Comparison of ENCODE assay signal across 20 mouse cellular contexts in the genomic region with DNA sequence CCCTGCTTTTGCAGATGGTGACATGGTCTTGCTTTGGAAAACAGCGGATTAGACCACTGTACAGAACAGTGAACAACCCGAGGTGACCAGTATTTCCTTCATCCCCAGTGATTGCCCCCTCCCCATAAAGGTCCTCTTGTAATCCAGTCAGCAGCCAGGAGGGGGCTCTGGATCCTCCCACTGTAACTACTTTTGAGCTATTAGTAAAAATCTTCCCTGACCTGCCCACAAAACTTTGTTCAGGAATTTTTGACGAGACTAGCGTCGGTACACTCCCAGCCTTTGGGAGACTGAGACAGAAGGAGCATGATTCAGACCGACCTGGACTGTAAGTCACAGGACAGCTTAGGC. TPM values are rescaled to one million over a fixed set of nuclear protein-coding genes. Genes with fewer than 3 reads are reported as not detected.
DNase-seq lines count a peak whose midpoint lies in the region; ATAC-seq and TF ChIP-seq lines count a peak whose summit lies in the region.
"Had no signal": no experiment of that assay in that cellular context is flagged by ENCODE, and none has a peak within 500 bp of the region (broad histone marks: within the 10 kb centered on the region; RNA-seq: fewer than 3 reads in every experiment).

No protein-coding gene starts in this region.

- no peak for TF ChIP-seq POLR2A in CH12.LX (IDR thresholded peaks at IDR 0.05; ENCODE audit: low read depth, low read length)
- no peak for TF ChIP-seq POLR2A in ES-Bruce4 (IDR thresholded peaks at IDR 0.05; ENCODE audit: insufficient read depth, low read length)
- TF ChIP-seq POLR2A in cortical plate, adult 2 months (IDR thresholded peaks at IDR 0.05; ENCODE audit: extremely low read depth, insufficient read depth, low read length): no peak

- H3K9ac ChIP-seq in kidney, postnatal 0 days (ENCODE audit: low read depth, low read length): no peak overlapping the region
- H3K9ac ChIP-seq in CH12.LX (ENCODE audit: insufficient read depth, low read depth) (no peak overlapping the region), ES-Bruce4 (ENCODE audit: low read depth, poor library complexity, severe bottlenecking) (peak overlapping the region; percentile 59)
- H3K9ac ChIP-seq: hindbrain, embryonic 15.5 days; limb, embryonic 15.5 days had no signal

- no peaks in the 10 kb centered on the region for H3K27me3 ChIP-seq in kidney, postnatal 0 days (ENCODE audit: insufficient read depth, low read length)
- peaks cover 69% of the 10 kb centered on the region for H3K27me3 ChIP-seq in CH12.LX (replicated peaks)
- H3K27me3 ChIP-seq in ES-Bruce4 (ENCODE audit: control insufficient read depth, insufficient read depth, low read length, poor library complexity, severe bottlenecking): no peaks in the 10 kb centered on the region

- H3K9me3 ChIP-seq in kidney, postnatal 0 days (replicated peaks; ENCODE audit: low read length): no peaks in the 10 kb centered on the region
- H3K9me3 ChIP-seq in CH12.LX (replicated peaks; ENCODE audit: low read length): peaks cover 14% of the 10 kb centered on the region
- no peaks in the 10 kb centered on the region for H3K9me3 ChIP-seq in ES-Bruce4 (replicated peaks; ENCODE audit: control insufficient read depth, insufficient read depth, low read length, poor library complexity, severe bottlenecking)
- H3K9me3 ChIP-seq: heart, embryonic 10.5 days; hindbrain, embryonic 15.5 days; limb, embryonic 15.5 days; midbrain, embryonic 10.5 days had no signal

- ATAC-seq in kidney, postnatal 0 days (replicated peaks; ENCODE audit: low FRiP score, low read depth): no peak

- in situ Hi-C loops in CH12.LX (cut with MboI; ENCODE audit: low pct_ligation_motif_present, low pct_unique_long_range_greater_than_20kb, low sequenced_read_pairs): loop anchor here (10.0 kb wide), 1 partner anchor 46 kb away; a partner anchor contains a TSS

- TF ChIP-seq EP300 in CH12.LX (IDR thresholded peaks at IDR 0.05; ENCODE audit: low read length): no peak
- TF ChIP-seq EP300 in ES-Bruce4 (IDR thresholded peaks at IDR 0.05; ENCODE audit: insufficient read depth, low read depth, low read length): no peak

- no peaks in the 10 kb centered on the region for H3K36me3 ChIP-seq in kidney, postnatal 0 days (ENCODE audit: insufficient read depth, low read length)
- H3K36me3 ChIP-seq in CH12.LX (replicated peaks in 1 of 2; ENCODE audit: control insufficient read depth in 1 of 2, insufficient read depth in 1 of 2, low read length in 1 of 2) (no peaks in the 10 kb centered on the region), ES-Bruce4 (ENCODE audit: control insufficient read depth, insufficient read depth, low read length, poor library complexity, severe bottlenecking) (no peaks in the 10 kb centered on the region)
- H3K36me3 ChIP-seq: heart, embryonic 10.5 days; hindbrain, embryonic 15.5 days; limb, embryonic 15.5 days; midbrain, embryonic 10.5 days had no signal

- H3K4me3 ChIP-seq in kidney, postnatal 0 days (replicated peaks; ENCODE audit: low read depth, low read length): no peak overlapping the region
- H3K4me3 ChIP-seq in CH12.LX (replicated peaks in 1 of 3; ENCODE audit: low read depth in 2 of 3, low read length in 2 of 3, poor library complexity in 1 of 3) (no peak overlapping the region), ES-Bruce4 (ENCODE audit: low read depth, low read length) (peak overlapping the region; percentile 17; the same call in 1 of the 2 replicates)
- no peak overlapping the region for H3K4me3 ChIP-seq in cortical plate, adult 2 months (ENCODE audit: insufficient read depth, low read length)
- H3K4me3 ChIP-seq: heart, embryonic 10.5 days; hindbrain, embryonic 15.5 days; limb, embryonic 15.5 days; midbrain, embryonic 10.5 days had no signal

- TF ChIP-seq RAD21 in CH12.LX (IDR thresholded peaks at IDR 0.05; ENCODE audit: low read depth, low read length): no peak

- H3K27ac ChIP-seq in kidney, postnatal 0 days: no peak overlapping the region
- H3K27ac ChIP-seq in CH12.LX (ENCODE audit: insufficient read depth, low read depth) (no peak overlapping the region), ES-Bruce4 (ENCODE audit: insufficient read depth, low read length) (no peak overlapping the region)
- H3K27ac ChIP-seq in cortical plate, adult 2 months (ENCODE audit: insufficient read depth, low read length): no peak overlapping the region
- H3K27ac ChIP-seq: heart, embryonic 10.5 days; hindbrain, embryonic 15.5 days; limb, embryonic 15.5 days; midbrain, embryonic 10.5 days had no signal

- dilution Hi-C loops in CH12.LX (cut with MboI; ENCODE audit: extremely low pct_ligation_motif_present, extremely low pct_unique_long_range_greater_than_20kb, low sequenced_read_pairs): no loop called here

- 19% methylated on average over 6 of the region's 6 CpGs for WGBS in kidney, postnatal 0 days

- DNase-seq in kidney, postnatal 0 days (ENCODE audit: low spot score): no peak
- no peak for DNase-seq in kidney, postnatal 14 days
- DNase-seq in CH12.LX (ENCODE audit: extremely low read depth): no peak
- DNase-seq in ovary, postnatal 10 days (ENCODE audit: low spot score): no peak
- no peak for DNase-seq in urinary bladder, postnatal 4 days (ENCODE audit: low spot score in 2 of 2)
- DNase-seq: adrenal gland, adult 2 months had no signal

- no peaks in the 10 kb centered on the region; the same call in 1 of the 2 replicates for H3K79me2 ChIP-seq in CH12.LX (replicated peaks; ENCODE audit: control insufficient read depth, extremely low read depth, insufficient read depth, poor library complexity, severe bottlenecking)

- H3K4me2 ChIP-seq in kidney, postnatal 0 days (ENCODE audit: low read length): no peak overlapping the region
- no peak overlapping the region for H3K4me2 ChIP-seq in CH12.LX (ENCODE audit: insufficient read depth, low read depth, poor library complexity, severe bottlenecking)
- H3K4me2 ChIP-seq: hindbrain, embryonic 15.5 days; limb, embryonic 15.5 days had no signal

- H3K4me1 ChIP-seq in kidney, postnatal 0 days (replicated peaks; ENCODE audit: insufficient read depth, low read length): no peaks in the 10 kb centered on the region
- H3K4me1 ChIP-seq in CH12.LX (ENCODE audit: control insufficient read depth in 1 of 2, insufficient read depth in 2 of 2) (no peaks in the 10 kb centered on the region), ES-Bruce4 (ENCODE audit: control insufficient read depth, insufficient read depth, low read length) (no peaks in the 10 kb centered on the region)
- no peaks in the 10 kb centered on the region for H3K4me1 ChIP-seq in cortical plate, adult 2 months (ENCODE audit: control insufficient read depth, insufficient read depth, low read length)
- H3K4me1 ChIP-seq: heart, embryonic 10.5 days; hindbrain, embryonic 15.5 days had no signal

- TF ChIP-seq CTCF in kidney, postnatal 0 days (IDR thresholded peaks at IDR 0.05; ENCODE audit: low read depth): peak; percentile 33; the same call in 1 of the 2 replicates
- TF ChIP-seq CTCF in CH12.LX (conservative IDR thresholded peaks at IDR 0.05 in 1 of 2, IDR thresholded peaks at IDR 0.05 in 1 of 2; ENCODE audit: low read depth in 2 of 2, low read length in 2 of 2) (peak in 1 of 2 experiments; percentile 32; a peak in 1 of 4 replicates), ES-Bruce4 (IDR thresholded peaks at IDR 0.05; ENCODE audit: low read depth, low read length) (peak; percentile 10)
- peak; percentile 8; the same call in 1 of the 2 replicates for TF ChIP-seq CTCF in cortical plate, adult 2 months (IDR thresholded peaks at IDR 0.05; ENCODE audit: extremely low read depth, insufficient read depth, low read length)

TF ChIP-seq in CH12.LX, 34 proteins besides CTCF, POLR2A, EP300 and RAD21:
- no peak for TF ChIP-seq USF2 (conservative IDR thresholded peaks at IDR 0.05; ENCODE audit: low read depth, low read length)
- no peak for TF ChIP-seq TCF12 (IDR thresholded peaks at IDR 0.05; ENCODE audit: low read depth, low read length)
- TF ChIP-seq SMC3 (IDR thresholded peaks at IDR 0.05; ENCODE audit: low read depth, low read length): peak; percentile 14

RNA-seq across cellular contexts. Expression of a gene that starts 2.5 kb away (rescaled TPM):
- 22.9 and 34.1 TPM in 2 replicates for polyA plus RNA-seq in kidney, postnatal 0 days (2015; fragmentation: Nextera tagmentation; extraction: Ambion mirVana)
- total RNA-seq in CH12.LX (2012; rRNA removed) (not detected in 2 replicates), CH12.LX (2014; rRNA removed) (not detected in 2 replicates)
- polyA plus RNA-seq in CH12.LX (2012; ENCODE audit: insufficient read length, low read depth) (not detected in 2 replicates), ES-Bruce4 (2011; ENCODE audit: insufficient read depth, insufficient read length, low read depth, missing spikeins) (0.58 TPM in 1 of 2 replicates, not detected in the other)
- polyA plus RNA-seq in cortical plate, adult 2 months (2012; rRNA removed): not detected in 2 replicates
- total RNA-seq: heart, postnatal 10 days; layer of hippocampus, postnatal 14 days; left cerebral cortex, postnatal 25 days had no signal
- polyA plus RNA-seq: CD4-positive, CD25-positive, alpha-beta regulatory T cell, adult 4 months; embryonic facial prominence, embryonic 14.5 days; midbrain, embryonic 10.5 days; stomach, embryonic 14.5 days; urinary bladder, adult 2 months had no signal

RNA-seq across cellular contexts. Expression of a gene that starts 32.8 kb away (rescaled TPM):
- polyA plus RNA-seq in kidney, postnatal 0 days (2015; fragmentation: Nextera tagmentation; extraction: Ambion mirVana): 3.8 and 4.3 TPM in 2 replicates
- 2.1 and 2.4 TPM in 2 replicates for total RNA-seq in CH12.LX (2012; rRNA removed)
- not detected in 2 replicates for total RNA-seq in CH12.LX (2014; rRNA removed)
- polyA plus RNA-seq in CH12.LX (2012; ENCODE audit: insufficient read length, low read depth): 1.0 TPM in 1 of 2 replicates, not detected in the other
- polyA plus RNA-seq in ES-Bruce4 (2011; ENCODE audit: insufficient read depth, insufficient read length, low read depth, missing spikeins): 27.5 and 30.9 TPM in 2 replicates
- polyA plus RNA-seq in cortical plate, adult 2 months (2012; rRNA removed): 1.4 and 1.7 TPM in 2 replicates
- total RNA-seq: adrenal gland, adult 2 months; gastrocnemius, postnatal 4 days; heart, postnatal 10 days had no signal
- polyA plus RNA-seq: adrenal gland, adult 2 months; CD4-positive, CD25-positive, alpha-beta regulatory T cell, adult 4 months; limb, embryonic 15.5 days; stomach, embryonic 14.5 days; urinary bladder, adult 2 months had no signal

RNA-seq across cellular contexts. Expression of a gene that starts 33.4 kb away (rescaled TPM):
- 0.65 and 1.5 TPM in 2 replicates for polyA plus RNA-seq in kidney, postnatal 0 days (2015; fragmentation: Nextera tagmentation; extraction: Ambion mirVana)
- total RNA-seq in CH12.LX (2012; rRNA removed): not detected in 2 replicates
- not detected in 2 replicates for total RNA-seq in CH12.LX (2014; rRNA removed)
- not detected in 2 replicates for polyA plus RNA-seq in CH12.LX (2012; ENCODE audit: insufficient read length, low read depth)
- 5.8 and 9.4 TPM in 2 replicates for polyA plus RNA-seq in ES-Bruce4 (2011; ENCODE audit: insufficient read depth, insufficient read length, low read depth, missing spikeins)
- 7.8 and 8.3 TPM in 2 replicates for polyA plus RNA-seq in cortical plate, adult 2 months (2012; rRNA removed)
- total RNA-seq: adrenal gland, adult 2 months had no signal
- polyA plus RNA-seq: adrenal gland, adult 2 months; CD4-positive, CD25-positive, alpha-beta regulatory T cell, adult 4 months; urinary bladder, adult 2 months had no signal

RNA-seq across cellular contexts. Expression of a gene that starts 43.9 kb away (rescaled TPM):
- 4.2 TPM in 2 replicates for polyA plus RNA-seq in kidney, postnatal 0 days (2015; fragmentation: Nextera tagmentation; extraction: Ambion mirVana)
- 2.5 and 2.8 TPM in 2 replicates for total RNA-seq in CH12.LX (2012; rRNA removed)
- total RNA-seq in CH12.LX (2014; rRNA removed): 0.44 and 0.76 TPM in 2 replicates
- 6.2 and 9.2 TPM in 2 replicates for polyA plus RNA-seq in CH12.LX (2012; ENCODE audit: insufficient read length, low read depth)
- polyA plus RNA-seq in ES-Bruce4 (2011; ENCODE audit: insufficient read depth, insufficient read length, low read depth, missing spikeins): 6.0 and 6.5 TPM in 2 replicates
- polyA plus RNA-seq in cortical plate, adult 2 months (2012; rRNA removed): 174 and 184 TPM in 2 replicates

RNA-seq across cellular contexts. Expression of a gene that starts 45.6 kb away (rescaled TPM):
- polyA plus RNA-seq in kidney, postnatal 0 days (2015; fragmentation: Nextera tagmentation; extraction: Ambion mirVana): 24.1 and 25.4 TPM in 2 replicates
- total RNA-seq in CH12.LX (2012; rRNA removed): 0.34 and 0.93 TPM in 2 replicates
- not detected in 2 replicates for total RNA-seq in CH12.LX (2014; rRNA removed)
- polyA plus RNA-seq in CH12.LX (2012; ENCODE audit: insufficient read length, low read depth): 0.10 TPM in 1 of 2 replicates, not detected in the other
- 70.6 and 78.2 TPM in 2 replicates for polyA plus RNA-seq in ES-Bruce4 (2011; ENCODE audit: insufficient read depth, insufficient read length, low read depth, missing spikeins)
- 1,095 and 1,125 TPM in 2 replicates for polyA plus RNA-seq in cortical plate, adult 2 months (2012; rRNA removed)

Comparison
In these comparisons a context has a peak if more than half of its experiments do, and no peak if none do; other contexts are left out.
1. RNA of a gene that starts 2.5 kb away (polyA plus RNA-seq): 22.9 to 34.1 TPM in kidney, postnatal 0 days; 0.58 TPM in ES-Bruce4, not detected in CH12.LX and not detected in cortical plate, adult 2 months; every median in the first group is over 10 times any median in the second.